Mouse (Mus musculus): ENCODE data around the gene Gm8947. TPM values are rescaled to one million over a fixed set of nuclear protein-coding genes. Genes with fewer than 3 reads are reported as not detected.

Gm8947 gene
- polyA plus RNA-seq, 1 experiment from 2014 or later = not detected

DNA sequence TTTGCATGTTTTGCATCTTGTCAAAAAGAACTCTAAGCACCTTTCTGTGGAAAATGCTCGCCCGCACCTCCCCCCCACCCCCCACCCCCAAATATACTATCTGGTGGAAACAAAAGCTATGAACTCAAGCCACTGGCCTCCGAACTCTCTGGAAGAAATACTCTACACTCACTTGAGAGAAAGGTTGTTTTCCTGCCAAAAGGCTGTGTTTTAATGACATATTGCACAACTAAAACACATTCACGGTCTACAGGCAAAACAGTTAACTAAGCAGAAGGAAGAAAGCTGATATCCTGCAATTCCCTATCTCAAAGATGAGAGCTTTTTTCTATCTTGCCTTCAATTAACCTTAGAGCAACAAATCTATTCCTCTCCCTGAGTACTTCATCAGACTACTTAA is 51.2 kb downstream of the Gm8947 start:
- no peak for DNase-seq (ENCODE audit: low spot score)
- 83% methylated on average over 4 of the region's 4 CpGs for WGBS
- no peak overlapping the region for H3K4me2 ChIP-seq (ENCODE audit: low read depth, low read length)
- H3K9me3 ChIP-seq (ENCODE audit: control insufficient read depth, low read length) = no peaks in the 10 kb centered on the region
- H3K9ac ChIP-seq (ENCODE audit: low read depth, low read length) = no peak overlapping the region
- no peaks in the 10 kb centered on the region for H3K27me3 ChIP-seq (replicated peaks; ENCODE audit: control insufficient read depth, insufficient read depth, low read length)
- no peaks in the 10 kb centered on the region for H3K36me3 ChIP-seq (ENCODE audit: control insufficient read depth, insufficient read depth, low read length)
- no peaks in the 10 kb centered on the region for H3K4me1 ChIP-seq (ENCODE audit: control insufficient read depth, insufficient read depth, low read length)
- no peak overlapping the region for H3K4me3 ChIP-seq (ENCODE audit: low read depth, low read length)
- no peak overlapping the region for H3K27ac ChIP-seq (replicated peaks; ENCODE audit: low read depth, low read length)
- no peak for ATAC-seq (ENCODE audit: low read depth)

Other genes with a start within 250 kb of the Gm8947 start
- 30.7 and 36.5 TPM in 2 replicates for gene Hmcn1, start 198.9 kb upstream of the Gm8947 start, polyA plus RNA-seq (2014; fragmentation: Nextera tagmentation; extraction: Ambion mirVana)
- gene Gm47985, start 9.8 kb upstream of the Gm8947 start, polyA plus RNA-seq (2014; fragmentation: Nextera tagmentation; extraction: Ambion mirVana) = 0.18 and 0.48 TPM in 2 replicates
- gene Gm47995, start 6.1 kb downstream of the Gm8947 start, polyA plus RNA-seq (2014; fragmentation: Nextera tagmentation; extraction: Ambion mirVana) = 0.25 TPM in 1 of 2 replicates, not detected in the other
- not detected in 2 replicates for gene 3110040M04Rik, start 11.7 kb downstream of the Gm8947 start, polyA plus RNA-seq (2014; fragmentation: Nextera tagmentation; extraction: Ambion mirVana)
- not detected in 2 replicates for gene Gm47996, start 17.8 kb downstream of the Gm8947 start, polyA plus RNA-seq (2014; fragmentation: Nextera tagmentation; extraction: Ambion mirVana)
- 221 and 236 TPM in 2 replicates for gene Ivns1abp, start 152.1 kb downstream of the Gm8947 start, polyA plus RNA-seq (2014; fragmentation: Nextera tagmentation; extraction: Ambion mirVana)
- 20.9 and 22.3 TPM in 2 replicates for gene Swt1, start 236.1 kb downstream of the Gm8947 start, polyA plus RNA-seq (2014; fragmentation: Nextera tagmentation; extraction: Ambion mirVana)
- gene Trmt1l, start 236.2 kb downstream of the Gm8947 start, polyA plus RNA-seq (2014; fragmentation: Nextera tagmentation; extraction: Ambion mirVana) = 35.0 and 35.3 TPM in 2 replicates

Measured in embryonic facial prominence, embryonic 14.5 days (tissue).